Mouse (Mus musculus): ENCODE results near the gene Lmna. TPM values are rescaled to one million over a fixed set of nuclear protein-coding genes. Genes with fewer than 3 reads are reported as not detected.
A peak's percentile ranks its signal among the peaks of the same experiment; 100 is the strongest.

Lmna gene
- total RNA-seq (2015; ENCODE audit: low replicate concordance) (31.7 and 48.2 TPM in 2 replicates), total RNA-seq (2017; ENCODE audit: low replicate concordance) (182 and 260 TPM in 2 replicates)

- ATAC-seq (replicated peaks; ENCODE audit: low FRiP score, poor library complexity, severe bottlenecking): peak; percentile 85
These were observed at the start of gene Lmna for GRCm38 (mm10) chr3:88509692-88510420. Gene Lmna (minus strand): TSS chr3:88509956.

DNA sequence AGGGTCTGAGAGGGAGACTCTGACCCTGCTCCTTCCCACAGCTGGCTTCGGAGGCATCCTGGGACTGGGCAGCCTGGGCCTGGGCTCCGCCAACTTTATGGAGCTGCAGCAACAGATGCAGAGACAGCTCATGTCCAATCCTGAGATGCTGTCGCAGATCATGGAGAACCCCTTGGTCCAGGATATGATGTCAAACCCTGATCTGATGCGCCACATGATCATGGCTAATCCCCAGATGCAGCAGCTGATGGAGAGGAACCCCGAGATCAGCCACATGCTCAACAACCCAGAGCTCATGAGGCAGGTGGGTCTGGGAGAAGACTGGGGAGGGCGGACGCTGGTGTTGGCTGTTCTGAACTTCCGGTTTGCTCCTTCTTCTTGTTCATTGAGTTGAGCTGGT is 46.9 kb upstream of the Lmna start:
- ATAC-seq (replicated peaks; ENCODE audit: low FRiP score, poor library complexity, severe bottlenecking): no peak

DNA sequence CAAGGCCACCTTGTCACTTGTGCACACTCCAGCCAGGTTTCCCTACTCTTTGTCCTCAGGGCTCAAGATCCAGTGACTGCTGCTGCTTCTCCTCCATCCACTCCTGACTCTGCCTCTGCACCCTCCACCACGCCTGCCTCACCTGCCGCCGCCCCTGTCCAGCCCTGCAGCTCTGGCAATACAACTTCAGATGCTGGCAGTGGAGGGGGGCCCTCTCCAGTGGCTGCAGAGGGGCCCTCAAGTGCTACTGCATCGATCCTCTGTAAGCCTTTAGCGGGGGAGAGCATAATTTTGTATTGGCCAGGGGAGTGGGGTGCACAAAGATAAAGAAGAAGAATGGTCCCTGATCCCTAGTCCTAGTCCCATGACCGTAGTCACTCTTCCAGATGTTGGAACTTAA is 46.0 kb upstream of the Lmna start:
- no peak for ATAC-seq (replicated peaks; ENCODE audit: low FRiP score, poor library complexity, severe bottlenecking)

GRCm38 (mm10) chr3:88555069-88555605 is 45.4 kb upstream of the Lmna start:
- no peak for ATAC-seq (replicated peaks; ENCODE audit: low FRiP score, poor library complexity, severe bottlenecking)

DNA sequence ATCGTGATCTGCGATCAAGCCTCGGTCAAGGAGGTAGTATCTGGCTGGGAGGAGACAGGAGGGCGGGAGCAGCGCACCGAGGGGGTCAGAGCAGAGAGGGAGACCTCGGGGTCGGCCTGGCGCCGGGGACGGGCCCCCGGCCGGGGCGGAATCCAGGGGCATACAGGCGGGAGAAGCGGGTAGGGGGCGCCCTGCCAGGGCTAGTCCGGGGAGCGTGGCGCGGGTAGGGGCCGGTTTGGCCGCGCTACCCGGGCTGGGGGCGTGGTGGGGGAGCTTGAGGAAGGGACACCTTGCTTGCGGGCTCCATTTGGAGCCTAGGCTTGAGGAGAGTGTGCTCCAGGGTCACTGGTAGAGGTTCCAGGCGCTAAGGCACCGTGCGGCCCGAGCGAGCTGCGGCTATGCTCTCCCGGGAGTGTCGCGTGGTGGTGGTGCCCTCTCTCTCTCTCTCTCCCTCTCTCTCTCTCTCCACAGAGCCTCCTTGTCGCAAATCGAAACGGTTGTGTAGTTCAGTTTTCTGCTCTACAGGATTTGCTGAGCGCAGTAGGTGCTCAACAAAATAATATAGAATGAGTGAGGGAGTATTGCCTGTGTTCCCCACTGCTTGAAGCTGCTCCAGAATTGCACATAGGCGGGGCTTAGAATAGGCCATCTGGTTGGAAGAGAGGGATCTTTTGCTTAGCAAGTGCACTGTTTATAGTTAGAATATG is 44.3 kb upstream of the Lmna start:
- peak; percentile 48 for ATAC-seq (replicated peaks; ENCODE audit: low FRiP score, poor library complexity, severe bottlenecking)

DNA sequence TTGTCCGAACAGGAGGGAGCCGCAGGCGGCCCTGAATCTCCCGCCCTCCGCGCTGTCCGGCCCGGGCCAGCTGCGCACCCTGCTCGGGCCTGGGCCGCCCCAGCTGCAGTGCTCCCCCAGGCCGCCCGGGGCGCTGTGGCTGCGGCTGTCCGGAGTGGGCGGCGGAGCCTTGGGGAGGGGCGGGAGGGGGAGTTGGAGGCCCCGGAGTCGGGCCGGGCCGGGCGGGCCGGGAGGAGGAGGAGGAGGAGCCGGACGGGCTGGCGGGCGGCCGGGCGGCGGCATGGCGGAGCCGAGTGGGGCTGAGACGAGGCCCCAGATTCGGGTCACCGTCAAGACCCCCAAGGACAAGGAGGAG is 43.7 kb upstream of the Lmna start, which contains the start of gene Ubqln4:
Gene Ubqln4 (plus strand): TSS at position 234 of the 355 bp plus-strand sequence.
- ATAC-seq (replicated peaks; ENCODE audit: low FRiP score, poor library complexity, severe bottlenecking): peak; percentile 66

- ATAC-seq (replicated peaks; ENCODE audit: low FRiP score, poor library complexity, severe bottlenecking): peak; percentile 93
These were observed 43.1 kb upstream of the Lmna start, which contains the start of gene Lamtor2 for GRCm38 (mm10) chr3:88552676-88553524. Gene Lamtor2 (minus strand): TSS chr3:88553074.

DNA sequence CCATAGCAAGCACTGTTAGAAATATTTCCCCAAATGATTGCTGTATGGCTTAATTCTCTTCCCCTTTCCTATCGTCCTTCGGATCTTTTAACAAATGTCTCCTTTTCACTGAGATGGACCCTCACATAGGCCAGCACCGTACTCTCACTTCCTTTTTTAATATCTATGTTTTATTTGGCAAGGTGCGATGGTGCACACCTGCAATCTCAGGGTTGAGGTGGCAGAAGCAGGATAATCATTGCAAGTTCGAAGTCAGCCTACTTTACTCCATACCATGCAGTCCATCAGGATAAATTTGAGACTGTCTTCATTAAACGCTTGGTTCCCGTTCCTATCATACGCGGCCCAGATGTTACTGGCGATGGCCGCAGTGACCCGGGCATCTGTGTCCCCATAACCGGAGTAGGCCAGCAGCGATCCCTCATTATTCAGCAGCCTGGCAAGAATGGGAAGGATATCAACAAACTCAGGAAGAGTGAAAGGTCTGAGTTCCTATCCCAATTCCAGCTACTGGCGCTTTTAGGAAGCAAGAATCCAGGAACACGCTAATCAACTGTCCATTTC is 42.4 kb upstream of the Lmna start:
- peak; percentile 9 for ATAC-seq (replicated peaks; ENCODE audit: low FRiP score, poor library complexity, severe bottlenecking)

DNA sequence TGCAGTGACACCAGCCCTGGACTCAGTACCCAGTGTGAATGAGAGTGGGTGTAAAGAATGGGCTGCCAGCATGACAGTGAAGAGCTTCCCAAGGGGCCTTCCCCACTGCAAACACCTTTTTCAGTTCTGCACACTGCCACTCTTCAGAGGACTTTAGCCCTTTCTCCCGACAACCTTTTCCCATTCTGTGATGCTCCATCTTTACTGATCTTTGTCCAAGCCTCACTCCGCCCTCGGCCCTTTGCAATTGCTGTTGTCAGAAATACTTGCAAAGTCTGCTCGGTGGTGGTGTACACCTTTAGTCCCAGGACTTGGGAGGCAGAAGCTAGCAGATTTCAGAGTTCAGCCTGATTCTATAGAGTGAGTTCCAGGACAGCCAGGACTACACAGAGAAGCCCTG is 41.8 kb upstream of the Lmna start:
- no peak for ATAC-seq (replicated peaks; ENCODE audit: low FRiP score, poor library complexity, severe bottlenecking)

DNA sequence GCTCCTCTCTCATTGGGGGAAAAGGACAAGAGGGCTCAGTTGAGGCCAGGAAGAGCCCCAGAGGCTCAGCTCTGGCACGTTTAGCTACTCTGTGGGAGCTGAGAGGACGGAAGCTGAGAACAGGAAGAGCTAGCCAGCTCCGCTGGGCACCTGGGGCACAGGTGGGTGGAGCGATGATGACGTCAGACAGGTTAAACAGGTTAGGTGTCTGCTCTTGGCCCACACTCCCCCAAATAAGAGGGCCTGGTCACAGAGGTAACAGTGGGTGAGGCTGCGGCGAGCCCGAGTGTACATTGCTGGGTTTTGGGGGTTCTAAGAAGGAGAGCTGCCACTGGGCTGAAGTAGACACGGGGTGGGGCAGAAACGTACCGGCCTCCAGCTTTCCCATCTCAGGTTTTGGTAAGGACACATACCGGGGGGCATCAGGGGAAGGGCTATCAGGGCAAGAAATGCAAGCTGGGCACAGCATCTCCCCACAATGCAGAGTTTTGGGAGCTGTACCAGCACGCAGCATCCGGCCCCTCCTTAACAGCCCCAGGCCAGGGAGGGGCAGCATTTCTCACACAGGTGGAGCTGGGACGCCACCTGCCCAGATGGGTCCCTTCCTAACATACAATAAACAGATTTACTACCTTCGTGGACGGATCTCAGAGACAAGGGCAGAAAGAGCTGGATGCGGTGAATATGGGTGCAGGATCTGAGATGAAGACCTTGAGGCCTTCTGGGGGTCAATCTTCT is 38.6 kb upstream of the Lmna start, which contains the start of gene Rab25:
Gene Rab25 (minus strand): TSS at position 121 of the 738 bp plus-strand sequence.
- ATAC-seq (replicated peaks; ENCODE audit: low FRiP score, poor library complexity, severe bottlenecking): no peak

GRCm38 (mm10) chr3:88546674-88547418 is 37.1 kb upstream of the Lmna start:
- ATAC-seq (replicated peaks; ENCODE audit: low FRiP score, poor library complexity, severe bottlenecking): peak; percentile 56

DNA sequence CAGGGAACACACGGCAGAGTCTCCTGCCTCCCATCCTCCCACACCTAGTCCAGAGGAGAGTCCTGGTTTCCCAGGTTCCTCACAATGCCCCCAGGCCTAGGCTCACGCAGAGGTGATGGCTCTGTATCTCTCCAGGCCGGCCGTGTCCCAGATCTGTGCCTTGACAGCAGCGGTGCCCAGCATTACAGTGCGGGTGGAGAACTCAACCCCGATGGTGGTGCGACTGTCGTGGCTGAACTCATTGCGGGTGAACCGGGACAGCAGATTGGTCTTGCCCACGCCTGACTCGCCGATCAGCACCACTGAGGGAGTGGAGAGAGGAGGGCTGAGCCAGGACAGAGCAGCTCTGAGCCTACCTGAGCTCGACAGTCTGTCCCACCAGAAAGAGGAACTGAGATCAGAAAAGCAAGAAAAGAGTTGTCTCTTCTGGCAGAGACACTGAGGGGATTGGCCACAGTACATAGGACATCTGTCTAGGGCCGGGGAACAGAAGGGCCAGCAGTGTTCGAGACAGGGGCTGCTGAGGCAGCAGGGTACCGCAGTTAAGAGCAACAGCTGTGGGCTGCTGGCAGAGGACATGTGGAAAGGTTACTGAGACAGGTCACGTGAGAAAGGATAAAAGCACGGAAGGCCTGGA is 35.3 kb upstream of the Lmna start:
- ATAC-seq (replicated peaks; ENCODE audit: low FRiP score, poor library complexity, severe bottlenecking): no peak

DNA sequence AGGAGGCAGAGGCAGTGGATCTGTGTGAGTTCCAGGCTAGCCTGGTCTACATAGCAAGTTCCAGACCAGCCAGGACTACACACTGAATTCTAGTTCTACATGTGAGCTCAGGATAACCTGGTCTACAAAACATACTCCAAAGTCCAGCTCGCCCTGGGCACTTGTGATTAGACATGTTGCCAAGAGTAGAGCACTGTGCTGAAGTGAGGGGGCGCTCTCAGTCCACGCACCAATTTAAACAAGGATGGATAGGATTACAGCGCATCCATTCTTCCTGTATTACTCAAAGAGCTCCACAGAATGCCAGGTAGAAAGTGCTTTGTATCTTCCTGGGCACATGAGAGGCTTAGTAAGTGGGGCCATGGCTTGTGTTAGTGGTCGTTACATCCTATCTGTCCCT is 34.8 kb upstream of the Lmna start:
- no peak for ATAC-seq (replicated peaks; ENCODE audit: low FRiP score, poor library complexity, severe bottlenecking)

GRCm38 (mm10) chr3:88543651-88544410 is 34.1 kb upstream of the Lmna start:
- ATAC-seq (replicated peaks; ENCODE audit: low FRiP score, poor library complexity, severe bottlenecking): no peak

DNA sequence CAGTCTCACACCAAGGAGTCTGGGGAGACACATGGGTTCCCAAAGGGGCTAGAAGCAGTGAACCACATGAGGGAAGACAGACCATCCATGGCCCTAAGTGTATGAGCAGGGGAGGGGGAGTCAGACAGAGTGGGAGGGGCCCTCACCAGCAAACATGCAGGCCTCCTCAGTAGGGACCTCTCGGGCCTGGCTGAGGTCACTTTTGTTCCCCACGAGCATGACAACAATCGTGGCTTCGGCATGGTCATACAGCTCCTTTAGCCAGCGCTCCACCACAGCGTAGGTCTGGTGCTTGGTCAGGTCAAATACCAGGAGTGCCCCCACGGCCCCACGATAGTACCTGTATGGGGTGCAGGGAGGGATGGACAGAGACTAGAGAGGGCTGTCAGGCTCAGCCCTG is 33.4 kb upstream of the Lmna start:
- ATAC-seq (replicated peaks; ENCODE audit: low FRiP score, poor library complexity, severe bottlenecking): no peak

DNA sequence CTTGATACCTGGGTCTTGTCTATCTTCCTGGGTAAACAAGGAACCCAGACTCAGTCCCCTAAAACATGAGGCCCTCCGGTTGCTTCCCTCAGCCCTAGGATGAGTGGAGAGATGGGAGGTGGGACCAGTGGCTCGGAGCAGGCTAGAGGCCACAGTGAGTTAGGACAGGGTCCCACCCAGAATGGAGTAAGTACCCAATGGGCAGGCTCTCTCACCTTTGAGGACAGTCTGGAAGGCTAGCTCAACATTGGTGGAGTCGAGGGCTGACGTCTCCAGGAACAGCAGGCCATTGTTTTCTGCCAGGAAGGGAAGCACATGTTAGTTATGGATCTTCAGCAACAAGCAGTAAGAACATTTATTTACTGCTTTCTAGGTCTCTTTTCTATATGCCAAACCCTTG is 32.7 kb upstream of the Lmna start:
- no peak for ATAC-seq (replicated peaks; ENCODE audit: low FRiP score, poor library complexity, severe bottlenecking)
